Mouse (Mus musculus) stomach, embryonic 16.5 days (tissue): ENCODE measurements around the gene Icam2. TPM values are rescaled to one million over a fixed set of nuclear protein-coding genes. Genes with fewer than 3 reads are reported as not detected.

Experiments used
- ATAC-seq: fragments of 200-750 bp; cut with Nextera tagmentation; 2 replicates; pipeline ENCODE4 v1.8.0; 2017; ENCODE audit warnings: moderate number of reproducible peaks, moderate TSS enrichment; ENCODE audit not compliant: insufficient read depth, low FRiP score
- H3K27ac ChIP-seq: fragments of 300-500 bp; sonication (generic); 2 replicates; pipeline ENCODE4 v1.5.1; 2014; ENCODE audit warnings: low read length
- H3K27me3 ChIP-seq: fragments of 300-500 bp; sonication (generic); 2 replicates; pipeline ENCODE4 v1.6.1; 2014; ENCODE audit warnings: low read length, control low read depth, mixed read lengths; ENCODE audit not compliant: control insufficient read depth, insufficient read depth
- H3K36me3 ChIP-seq: fragments of 300-500 bp; sonication (generic); 2 replicates; pipeline ENCODE4 v1.6.1; 2014; ENCODE audit warnings: low read length; ENCODE audit not compliant: control insufficient read depth, insufficient read depth
- H3K4me1 ChIP-seq: fragments of 300-500 bp; sonication (generic); 2 replicates; pipeline ENCODE4 v1.6.1; 2014; ENCODE audit warnings: low read length, control low read depth, mixed read lengths; ENCODE audit not compliant: control insufficient read depth, insufficient read depth
- H3K4me2 ChIP-seq: fragments of 300-500 bp; sonication (generic); 2 replicates; pipeline ENCODE4 v1.6.1; 2014; ENCODE audit warnings: low read depth, low read length, mixed read lengths
- H3K4me3 ChIP-seq: fragments of 300-500 bp; sonication (generic); replicated peaks from 2 replicates; pipeline ENCODE4 v1.5.1; 2014; ENCODE audit warnings: mild to moderate bottlenecking, low read length
- H3K9ac ChIP-seq: fragments of 300-500 bp; sonication (generic); 2 replicates; pipeline ENCODE4 v1.6.1; 2014; ENCODE audit warnings: low read length
- H3K9me3 ChIP-seq: fragments of 300-500 bp; sonication (generic); replicated peaks from 2 replicates; pipeline ENCODE4 v1.6.1; 2016; ENCODE audit warnings: low read length, control low read depth; ENCODE audit not compliant: control insufficient read depth
- WGBS: fragments of 180-500 bp; shearing (Covaris S2); extraction: QIAGEN DNeasy Blood & Tissue Kit; methylation state at CpG from one replicate; pipeline ENCODE4 v1.1.7; 2014; 5-methylcytosine and 5-hydroxymethylcytosine counted together
- polyA plus RNA-seq: library from polyadenylated mRNA; unstranded; fragments of >200 nt; fragmentation: Nextera tagmentation; extraction: Ambion mirVana; gene quantifications from 2 replicates; pipeline ENCODE4 v1.2.1, GENCODE M21; 2015

Icam2 gene
- polyA plus RNA-seq: 39.5 and 40.6 TPM in 2 replicates

GRCm38 (mm10) chr11:106387791-106388216 lies at the start of gene Icam2:
Icam2 (minus strand) TSS chr11:106388075.
- Histone ChIP-seq H3K27me3 (no peaks in the 10 kb centered on the region), H3K4me3 (no peak within 1 kb of the TSS), H3K9ac (no peak within 1 kb of the TSS), H3K36me3 (no peaks in the 10 kb centered on the region), H3K27ac (peak within 1 kb of the TSS; percentile 4; the same call in 1 of the 2 replicates), H3K4me2 (no peak within 1 kb of the TSS), H3K9me3 (no peaks in the 10 kb centered on the region), H3K4me1 (no peaks in the 10 kb centered on the region; the same call in 1 of the 2 replicates)
- no peak for ATAC-seq
- WGBS: 64% methylated on average over 6 of the region's 6 CpGs

- Histone ChIP-seq H3K9ac (no peak overlapping the region), H3K4me1 (0 out of 2 replicates have a peak, but pooled peaks cover 3% of the 10 kb centered on the region), H3K27me3 (no peaks in the 10 kb centered on the region), H3K9me3 (no peaks in the 10 kb centered on the region), H3K4me2 (no peak overlapping the region), H3K36me3 (no peaks in the 10 kb centered on the region), H3K4me3 (no peak overlapping the region), H3K27ac (no peak overlapping the region)
- 88% methylated on average over 2 of the region's 2 CpGs for WGBS
- no peak for ATAC-seq
Observed at GRCm38 (mm10) chr11:106437543-106437942, 49.7 kb upstream of the Icam2 start.

GRCm38 (mm10) chr11:106437039-106437438 lies 49.2 kb upstream of the Icam2 start:
- Histone ChIP-seq H3K9ac (no peak overlapping the region), H3K4me3 (no peak overlapping the region)
- no peak for ATAC-seq

GRCm38 (mm10) chr11:106430392-106430791 lies 42.5 kb upstream of the Icam2 start:
- 84% methylated on average over 5 of the region's 5 CpGs for WGBS
- Histone ChIP-seq H3K4me1 (no peaks in the 10 kb centered on the region), H3K36me3 (no peaks in the 10 kb centered on the region; the same call in 1 of the 2 replicates), H3K27ac (no peak overlapping the region), H3K27me3 (no peaks in the 10 kb centered on the region), H3K4me3 (no peak overlapping the region), H3K9me3 (no peaks in the 10 kb centered on the region), H3K4me2 (no peak overlapping the region), H3K9ac (no peak overlapping the region)
- no peak for ATAC-seq

More at GRCm38 (mm10) chr11:106437039-106437438, 49.2 kb upstream of the Icam2 start:
- Histone ChIP-seq H3K36me3 (no peaks in the 10 kb centered on the region), H3K27ac (no peak overlapping the region), H3K9me3 (no peaks in the 10 kb centered on the region), H3K4me2 (no peak overlapping the region), H3K4me1 (0 out of 2 replicates have a peak, but pooled peaks cover 3% of the 10 kb centered on the region), H3K27me3 (no peaks in the 10 kb centered on the region)
- 76% methylated on average over 5 of the region's 5 CpGs for WGBS

GRCm38 (mm10) chr11:106429689-106430088 lies 41.8 kb upstream of the Icam2 start:
- Histone ChIP-seq H3K4me2 (no peak overlapping the region), H3K9ac (no peak overlapping the region), H3K4me1 (no peaks in the 10 kb centered on the region), H3K36me3 (no peaks in the 10 kb centered on the region; the same call in 1 of the 2 replicates), H3K9me3 (no peaks in the 10 kb centered on the region), H3K4me3 (no peak overlapping the region), H3K27me3 (no peaks in the 10 kb centered on the region), H3K27ac (no peak overlapping the region)
- WGBS: 80% methylated on average over 4 of the region's 4 CpGs
- ATAC-seq: no peak

- H3K27me3 ChIP-seq: no peaks in the 10 kb centered on the region
- 77% methylated on average over 2 of the region's 2 CpGs for WGBS
- H3K9ac ChIP-seq: no peak overlapping the region
- H3K27ac ChIP-seq: no peak overlapping the region
- H3K9me3 ChIP-seq: no peaks in the 10 kb centered on the region
- H3K36me3 ChIP-seq: no peaks in the 10 kb centered on the region; the same call in 1 of the 2 replicates
- H3K4me3 ChIP-seq: no peak overlapping the region
- no peak for ATAC-seq
- no peak overlapping the region for H3K4me2 ChIP-seq
- no peaks in the 10 kb centered on the region for H3K4me1 ChIP-seq
Observed at GRCm38 (mm10) chr11:106428556-106428955, 40.7 kb upstream of the Icam2 start.

- no peak for ATAC-seq
- Histone ChIP-seq H3K9me3 (no peaks in the 10 kb centered on the region), H3K4me2 (no peak overlapping the region), H3K4me3 (no peak overlapping the region), H3K4me1 (no peaks in the 10 kb centered on the region), H3K27me3 (no peaks in the 10 kb centered on the region), H3K27ac (no peak overlapping the region), H3K36me3 (no peaks in the 10 kb centered on the region; the same call in 1 of the 2 replicates), H3K9ac (no peak overlapping the region)
- 56% methylated on average over 4 of the region's 4 CpGs for WGBS
Observed at GRCm38 (mm10) chr11:106428106-106428505, 40.2 kb upstream of the Icam2 start.

GRCm38 (mm10) chr11:106426447-106426846 lies 38.6 kb upstream of the Icam2 start:
- no peaks in the 10 kb centered on the region for H3K9me3 ChIP-seq
- H3K27ac ChIP-seq: no peak overlapping the region
- no peak overlapping the region for H3K9ac ChIP-seq
- no peak overlapping the region for H3K4me2 ChIP-seq
- no peaks in the 10 kb centered on the region for H3K27me3 ChIP-seq
- no peak for ATAC-seq
- H3K4me1 ChIP-seq: no peaks in the 10 kb centered on the region
- no peaks in the 10 kb centered on the region; the same call in 1 of the 2 replicates for H3K36me3 ChIP-seq
- no peak overlapping the region for H3K4me3 ChIP-seq
- WGBS: 94% methylated on average over 4 of the region's 4 CpGs

GRCm38 (mm10) chr11:106425201-106425600 lies 37.3 kb upstream of the Icam2 start:
- Histone ChIP-seq H3K4me3 (no peak overlapping the region), H3K27ac (no peak overlapping the region), H3K4me1 (no peaks in the 10 kb centered on the region), H3K9ac (no peak overlapping the region), H3K9me3 (no peaks in the 10 kb centered on the region), H3K27me3 (no peaks in the 10 kb centered on the region), H3K4me2 (no peak overlapping the region), H3K36me3 (no peaks in the 10 kb centered on the region; the same call in 1 of the 2 replicates)
- ATAC-seq: no peak
- 87% methylated on average over 5 of the region's 5 CpGs for WGBS
